Comparison of ENCODE assay signal across 39 mouse cellular contexts in genomic region chr7:81842141-81842540, GRCm38 (mm10). TPM values are rescaled to one million over a fixed set of nuclear protein-coding genes. Genes with fewer than 3 reads are reported as not detected.
"Had no signal": no experiment of that assay in that cellular context is flagged by ENCODE, and none has a peak within 500 bp of the region (broad histone marks: within the 10 kb centered on the region; RNA-seq: fewer than 3 reads in every experiment).

No protein-coding gene starts in this region.

- H3K4me2 ChIP-seq: heart, embryonic 12.5 days; hindbrain, embryonic 12.5 days; hindbrain, embryonic 15.5 days; kidney, embryonic 15.5 days; limb, embryonic 13.5 days; limb, embryonic 15.5 days; liver, embryonic 12.5 days had no signal

- H3K9ac ChIP-seq: heart, embryonic 12.5 days; hindbrain, embryonic 12.5 days; hindbrain, embryonic 15.5 days; kidney, embryonic 15.5 days; limb, embryonic 13.5 days; limb, embryonic 15.5 days; liver, embryonic 12.5 days had no signal

- ATAC-seq: hindbrain, postnatal 0 days; intestine, embryonic 16.5 days; liver, embryonic 12.5 days had no signal

- H3K36me3 ChIP-seq: heart, embryonic 10.5 days; heart, embryonic 12.5 days; hindbrain, embryonic 10.5 days; hindbrain, embryonic 12.5 days; hindbrain, embryonic 15.5 days; kidney, embryonic 15.5 days; limb, embryonic 13.5 days; limb, embryonic 15.5 days; liver, embryonic 12.5 days had no signal

- H3K27me3 ChIP-seq: heart, embryonic 12.5 days; hindbrain, embryonic 12.5 days; hindbrain, embryonic 15.5 days; kidney, embryonic 15.5 days; limb, embryonic 13.5 days; limb, embryonic 15.5 days had no signal

- DNase-seq: heart, postnatal 4 days; kidney, postnatal 14 days; layer of hippocampus, adult 9-11 months; layer of hippocampus, postnatal 36 days; left cerebral cortex, postnatal 4 days had no signal

- H3K4me1 ChIP-seq: hindbrain, embryonic 10.5 days; kidney, embryonic 15.5 days; limb, embryonic 15.5 days; liver, embryonic 12.5 days had no signal

- H3K4me3 ChIP-seq: heart, embryonic 10.5 days; heart, embryonic 12.5 days; hindbrain, embryonic 10.5 days; hindbrain, embryonic 12.5 days; hindbrain, embryonic 15.5 days; kidney, embryonic 15.5 days; limb, embryonic 13.5 days; limb, embryonic 15.5 days; liver, embryonic 12.5 days had no signal

- H3K9me3 ChIP-seq: heart, embryonic 10.5 days; heart, embryonic 12.5 days; hindbrain, embryonic 10.5 days; hindbrain, embryonic 12.5 days; hindbrain, embryonic 15.5 days; kidney, embryonic 15.5 days; limb, embryonic 13.5 days; limb, embryonic 15.5 days; liver, embryonic 12.5 days had no signal

- H3K27ac ChIP-seq: heart, embryonic 10.5 days; hindbrain, embryonic 10.5 days; hindbrain, embryonic 12.5 days; hindbrain, embryonic 15.5 days; hindbrain, postnatal 0 days; kidney, embryonic 15.5 days; kidney, postnatal 0 days; limb, embryonic 13.5 days; limb, embryonic 15.5 days; liver, embryonic 12.5 days had no signal

RNA-seq across cellular contexts. Expression of gene Gm10160, which starts 13.5 kb away (rescaled TPM):
- total RNA-seq: gastrocnemius, postnatal 10 days; gastrocnemius, postnatal 25 days; gastrocnemius, postnatal 4 days; granulocyte monocyte progenitor cell, adult 5-6 weeks; heart, adult 8-10 months; heart, postnatal 10 days; heart, postnatal 25 days; heart, postnatal 4 days; hindbrain, postnatal 0 days; layer of hippocampus, adult 18-20 months; layer of hippocampus, adult 8-10 months; layer of hippocampus, postnatal 14 days; layer of hippocampus, postnatal 36 days; left cerebral cortex, adult 18-20 months; left cerebral cortex, adult 8-10 months; left cerebral cortex, postnatal 10 days; left cerebral cortex, postnatal 25 days; left cerebral cortex, postnatal 4 days; liver, adult 2 months had no signal
- polyA plus RNA-seq: frontal cortex, adult 2 months; heart, embryonic 10.5 days; heart, embryonic 12.5 days; heart, embryonic 14.5 days; heart, embryonic 16.5 days; hindbrain, embryonic 10.5 days; hindbrain, embryonic 12.5 days; hindbrain, embryonic 15.5 days; hindbrain, postnatal 0 days; intestine, embryonic 14.5 days; intestine, embryonic 16.5 days; kidney, adult 2 months; kidney, embryonic 15.5 days; kidney, postnatal 0 days; large intestine, adult 2 months; limb, embryonic 11.5 days; limb, embryonic 13.5 days; limb, embryonic 15.5 days; liver, adult 2 months; liver, embryonic 12.5 days had no signal
